Mouse (Mus musculus) small intestine, adult 10 weeks (tissue): ENCODE data around the gene Dnm3. TPM values are rescaled to one million over a fixed set of nuclear protein-coding genes. Genes with fewer than 3 reads are reported as not detected.

ENCODE experiments used
- polyA plus RNA-seq: library from polyadenylated mRNA; stranded (reverse); fragments of 350-450 nt; fragmentation: Illumina TruSeq; extraction: RNeasy Lipid Tissue Mini Kit (QIAGEN cat#74804); gene quantifications from one replicate; pipeline ENCODE4 v1.2.3, GENCODE M21; 2014; ENCODE audit warnings: low replicate concordance

Dnm3 gene
- 3.0 TPM for polyA plus RNA-seq

GRCm38 (mm10) chr1:162477246-162478209 is at the start of gene Dnm3:
Gene Dnm3 (minus strand): TSS chr1:162478034.

GRCm38 (mm10) chr1:161979536-161979935 is 498.3 kb downstream of the Dnm3 start, which contains the start of gene 4930558K02Rik:
Gene 4930558K02Rik (minus strand): TSS chr1:161979636.

GRCm38 (mm10) chr1:161968589-161969407 is 509.0 kb downstream of the Dnm3 start, which contains the start of gene Pigc:
Gene Pigc (plus strand): TSS chr1:161969186.

Other genes with a start within 250 kb of the Dnm3 start
- 1.3 TPM for gene Mettl13, start 70.5 kb upstream of the Dnm3 start, polyA plus RNA-seq
- 89.5 TPM for gene Vamp4, start 92.5 kb upstream of the Dnm3 start, polyA plus RNA-seq
- gene Myoc, start 161.1 kb upstream of the Dnm3 start, polyA plus RNA-seq, result not detected
- gene Myocos, start 180.2 kb upstream of the Dnm3 start, polyA plus RNA-seq, result not detected